Mouse (Mus musculus) CH12.LX (cell line): ENCODE measurements around the gene Mcf2l. TPM values are rescaled to one million over a fixed set of nuclear protein-coding genes. Genes with fewer than 3 reads are reported as not detected.

ENCODE experiments used
- DNase-seq: peaks from one replicate; pipeline ENCODE4 v3.0.0-alpha.2; 2013; ENCODE audit errors: extremely low read depth
- H3K27ac ChIP-seq: 2 replicates; pipeline ENCODE4 v1.5.1; 2012; ENCODE audit warnings: low read depth, mild to moderate bottlenecking, control low read depth, moderate library complexity; ENCODE audit not compliant: insufficient read depth
- H3K27me3 ChIP-seq: replicated peaks from 2 replicates; pipeline ENCODE3; 2012; ENCODE audit warnings: inconsistent platforms
- H3K36me3 ChIP-seq, 2 experiments: replicated peaks in 1 of 2; 2 replicates each; pipeline versions ENCODE3 to v1.6.1; 2012; ENCODE audit warnings: inconsistent platforms in 1 of 2, low read length in 1 of 2, mild to moderate bottlenecking in 1 of 2, mixed read lengths in 1 of 2, moderate library complexity in 1 of 2; ENCODE audit not compliant: control insufficient read depth in 1 of 2, insufficient read depth in 1 of 2
- H3K4me1 ChIP-seq, 2 experiments: 2 replicates each; pipeline ENCODE4 v1.6.1; 2012; ENCODE audit warnings: inconsistent platforms in 1 of 2, moderate library complexity in 1 of 2; ENCODE audit not compliant: insufficient read depth in 2 of 2, control insufficient read depth in 1 of 2
- H3K4me2 ChIP-seq: 2 replicates; pipeline ENCODE4 v1.6.1; 2012; ENCODE audit warnings: low read depth, mild to moderate bottlenecking, control low read depth; ENCODE audit not compliant: poor library complexity, insufficient read depth, severe bottlenecking
- H3K4me3 ChIP-seq, 3 experiments: fragments of 150-350 bp in 1 of 3; sonication (generic) in 1 of 3; replicated peaks in 1 of 3; 2 replicates each; pipeline versions ENCODE3 to v1.5.1; 2011 to 2012; ENCODE audit warnings: low read depth in 2 of 3, low read length in 2 of 3, mild to moderate bottlenecking in 2 of 3, moderate library complexity in 2 of 3, control low read depth in 1 of 3, improper control_type of control experiment in 1 of 3, inconsistent platforms in 1 of 3, mixed read lengths in 1 of 3; ENCODE audit not compliant: poor library complexity in 1 of 3
- H3K79me2 ChIP-seq: replicated peaks from 2 replicates; pipeline ENCODE4 v1.6.1; 2012; ENCODE audit warnings: mild to moderate bottlenecking, moderate library complexity; ENCODE audit not compliant: control insufficient read depth, poor library complexity, insufficient read depth, severe bottlenecking; ENCODE audit errors: extremely low read depth
- H3K9ac ChIP-seq: 2 replicates; pipeline ENCODE4 v1.6.1; 2012; ENCODE audit warnings: low read depth, mild to moderate bottlenecking, control low read depth, moderate library complexity; ENCODE audit not compliant: insufficient read depth
- H3K9me3 ChIP-seq: replicated peaks from 2 replicates; pipeline ENCODE3; 2012; ENCODE audit warnings: low read length, inconsistent platforms, mixed read lengths
- BHLHE40 ChIP-seq: IDR thresholded peaks from 2 replicates; pipeline ENCODE4 v1.6.1; 2011; ENCODE audit warnings: mild to moderate bottlenecking, low read depth, low read length, improper control_type of control experiment
- CHD1 ChIP-seq: IDR thresholded peaks from 2 replicates; pipeline ENCODE4 v1.6.1; 2012; ENCODE audit warnings: low read depth, low read length, improper control_type of control experiment, inconsistent platforms
- E2F4 ChIP-seq: IDR thresholded peaks from 2 replicates; pipeline ENCODE4 v1.6.1; 2011; ENCODE audit warnings: low read depth, low read length, improper control_type of control experiment; ENCODE audit not compliant: insufficient replicate concordance
- ELF1 ChIP-seq: IDR thresholded peaks from 2 replicates; pipeline ENCODE4 v1.6.1; 2014; ENCODE audit warnings: low read depth, mild to moderate bottlenecking, inconsistent platforms, low read length, improper control_type of control experiment
- GABPA ChIP-seq: IDR thresholded peaks from 2 replicates; pipeline ENCODE4 v1.6.1; 2012; ENCODE audit warnings: low read depth, low read length, improper control_type of control experiment, inconsistent platforms; ENCODE audit not compliant: insufficient replicate concordance
- JUND ChIP-seq: conservative IDR thresholded peaks from 2 replicates; pipeline ENCODE4 v1.6.1; 2011; ENCODE audit warnings: low read depth, low read length, improper control_type of control experiment
- MAFK ChIP-seq: IDR thresholded peaks from 2 replicates; pipeline ENCODE4 v1.6.1; 2011; ENCODE audit warnings: low read length, improper control_type of control experiment; ENCODE audit not compliant: insufficient replicate concordance
- MAX ChIP-seq: IDR thresholded peaks from 2 replicates; pipeline ENCODE4 v1.6.1; 2011; ENCODE audit warnings: low read length, improper control_type of control experiment
- MAZ ChIP-seq: IDR thresholded peaks from 2 replicates; pipeline ENCODE4 v1.6.1; 2012; ENCODE audit warnings: low read depth, mild to moderate bottlenecking, inconsistent platforms, low read length, improper control_type of control experiment, moderate library complexity
- MEF2A ChIP-seq: IDR thresholded peaks from 2 replicates; pipeline ENCODE4 v1.6.1; 2014; ENCODE audit warnings: low read depth, mild to moderate bottlenecking, inconsistent platforms, low read length, improper control_type of control experiment, borderline replicate concordance
- MYC ChIP-seq: IDR thresholded peaks from 2 replicates; pipeline ENCODE4 v1.6.1; 2011; ENCODE audit warnings: low read depth, mild to moderate bottlenecking, improper control_type of control experiment, low read length
- NELFE ChIP-seq: IDR thresholded peaks from 2 replicates; pipeline ENCODE4 v1.6.1; 2011; ENCODE audit warnings: low read depth, low read length, improper control_type of control experiment
- PAX5 ChIP-seq: IDR thresholded peaks from 2 replicates; pipeline ENCODE4 v1.6.1; 2012; ENCODE audit warnings: low read length, inconsistent platforms, mixed read lengths
- POLR2A ChIP-seq: IDR thresholded peaks from 2 replicates; pipeline ENCODE4 v1.6.1; 2011; ENCODE audit warnings: low read depth, mild to moderate bottlenecking, improper control_type of control experiment, low read length
- RCOR1 ChIP-seq: conservative IDR thresholded peaks from 2 replicates; pipeline ENCODE4 v1.6.1; 2012; ENCODE audit warnings: low read depth, mild to moderate bottlenecking, inconsistent platforms, low read length, improper control_type of control experiment
- SIN3A ChIP-seq: IDR thresholded peaks from 2 replicates; pipeline ENCODE4 v1.6.1; 2012; ENCODE audit warnings: low read length, improper control_type of control experiment, inconsistent platforms
- TBP ChIP-seq: conservative IDR thresholded peaks from 2 replicates; pipeline ENCODE4 v1.6.1; 2011; ENCODE audit warnings: low read depth, low read length, improper control_type of control experiment
- UBTF ChIP-seq: IDR thresholded peaks from 2 replicates; pipeline ENCODE4 v1.6.1; 2012; ENCODE audit warnings: low read depth, mild to moderate bottlenecking, inconsistent platforms, low read length, improper control_type of control experiment, moderate library complexity
- ZC3H11A ChIP-seq: IDR thresholded peaks from 2 replicates; pipeline ENCODE4 v1.6.1; 2012; ENCODE audit warnings: low read depth, mild to moderate bottlenecking, inconsistent platforms, low read length, improper control_type of control experiment
- ZKSCAN1 ChIP-seq: IDR thresholded peaks from 2 replicates; pipeline ENCODE4 v1.6.1; 2012; ENCODE audit warnings: low read depth, inconsistent platforms, low read length, improper control_type of control experiment, borderline replicate concordance
- dilution Hi-C: fragments of 300-500 bp; cut with MboI; formaldehyde crosslinking; loops from 2 replicates; pipeline ENCODE4 v1.14.3; 2020; ENCODE audit warnings: low sequenced_read_pairs; ENCODE audit not compliant: extremely low pct_unique_long_range_greater_than_20kb, extremely low pct_ligation_motif_present
- in situ Hi-C: fragments of 300-500 bp; cut with MboI; formaldehyde crosslinking; loops from 3 replicates; pipeline ENCODE4 v1.14.3; 2019; ENCODE audit warnings: low sequenced_read_pairs, low pct_ligation_motif_present, low pct_unique_long_range_greater_than_20kb, mixed read lengths
- polyA plus RNA-seq: library from polyadenylated mRNA; unstranded; fragments of >175 nt; gene quantifications from 2 replicates; pipeline ENCODE4 v1.2.1, GENCODE M21; 2012; ENCODE audit warnings: low read depth; ENCODE audit not compliant: insufficient read length
- total RNA-seq, 2 experiments: library from RNA; depleted of rRNA; stranded (reverse); fragments of 300-350 nt in 1 of 2; fragments of >200 nt in 1 of 2; gene quantifications; 2 replicates each; pipeline ENCODE4 v1.2.3; 2012 to 2014

Mcf2l gene
- total and polyA plus RNA-seq, 3 experiments = not detected

GRCm38 (mm10) chr8:12889046-12889598, 15.5 kb downstream of the Mcf2l start:
- H3K36me3 ChIP-seq = no peaks in the 10 kb centered on the region
- dilution Hi-C loops (no loop called here), in situ Hi-C loops (no loop called here)
- DNase-seq = no peak
- H3K4me1 ChIP-seq = no peaks in the 10 kb centered on the region
- TF ChIP-seq MAX (no peak), NELFE (no peak), MEF2A (no peak), TBP (no peak), RCOR1 (no peak), JUND (no peak), CHD1 (no peak), BHLHE40 (no peak), E2F4 (no peak), MAFK (no peak), POLR2A (no peak), UBTF (no peak), ELF1 (no peak), PAX5 (no peak), ZC3H11A (no peak), MYC (no peak)
- H3K4me2 ChIP-seq = no peak overlapping the region
- H3K9ac ChIP-seq = no peak overlapping the region
- H3K79me2 ChIP-seq = no peaks in the 10 kb centered on the region
- peaks cover 97% of the 10 kb centered on the region for H3K27me3 ChIP-seq
- no peak overlapping the region for H3K4me3 ChIP-seq
- H3K9me3 ChIP-seq = no peaks in the 10 kb centered on the region
- H3K27ac ChIP-seq = no peak overlapping the region

GRCm38 (mm10) chr8:12892882-12893446, 19.4 kb downstream of the Mcf2l start:
- H3K27me3 ChIP-seq = peaks cover 96% of the 10 kb centered on the region
- no peaks in the 10 kb centered on the region for H3K9me3 ChIP-seq
- in situ Hi-C loops = no loop called here
- H3K4me1 ChIP-seq = no peaks in the 10 kb centered on the region
- H3K4me2 ChIP-seq = no peak overlapping the region
- H3K9ac ChIP-seq = no peak overlapping the region
- no peak for DNase-seq
- no peak overlapping the region for H3K27ac ChIP-seq
- TF ChIP-seq RCOR1 (no peak), ELF1 (no peak), MEF2A (no peak), ZKSCAN1 (no peak), GABPA (no peak), MAZ (no peak), JUND (no peak), SIN3A (no peak), UBTF (no peak)
- H3K79me2 ChIP-seq = no peaks in the 10 kb centered on the region
- H3K36me3 ChIP-seq = no peaks in the 10 kb centered on the region
- dilution Hi-C loops = no loop called here
- H3K4me3 ChIP-seq = no peak overlapping the region
